Mouse (Mus musculus) forelimb bud, embryonic 11.5 days (tissue): ENCODE measurements around the gene Ddx51.

Experiments used
- DNase-seq: peaks from one replicate; pipeline ENCODE4 v3.0.0-alpha.2; 2012; ENCODE audit warnings: low read depth, low spot score

Ddx51 gene

GRCm38 (mm10) chr5:110652719-110653648 is at the start of gene Ddx51, which contains the start of gene Noc4l:
Gene Ddx51, plus strand, starts transcription at chr5:110653451.
Gene Noc4l, minus strand, starts transcription at chr5:110653417.
- DNase-seq = peak; percentile 94

GRCm38 (mm10) chr5:110604311-110604710 is 48.9 kb upstream of the Ddx51 start:
- no peak for DNase-seq

GRCm38 (mm10) chr5:110605531-110606221 is 47.6 kb upstream of the Ddx51 start:
- DNase-seq = no peak

GRCm38 (mm10) chr5:110607767-110608166 is 45.5 kb upstream of the Ddx51 start:
- no peak for DNase-seq

GRCm38 (mm10) chr5:110608336-110608735 is 44.9 kb upstream of the Ddx51 start:
- no peak for DNase-seq

- DNase-seq = peak; percentile 43
Observed at GRCm38 (mm10) chr5:110608941-110609340, 44.3 kb upstream of the Ddx51 start.

- DNase-seq = no peak
Observed at GRCm38 (mm10) chr5:110609425-110609824, 43.8 kb upstream of the Ddx51 start.

GRCm38 (mm10) chr5:110609868-110610267 is 43.4 kb upstream of the Ddx51 start:
- no peak for DNase-seq

- no peak for DNase-seq
Observed at GRCm38 (mm10) chr5:110610484-110610883, 42.8 kb upstream of the Ddx51 start.

- DNase-seq = peak; percentile 66
Observed at GRCm38 (mm10) chr5:110611435-110612158, 41.7 kb upstream of the Ddx51 start.

GRCm38 (mm10) chr5:110619226-110619625 is 34.0 kb upstream of the Ddx51 start:
- no peak for DNase-seq

GRCm38 (mm10) chr5:110624319-110624718 is 28.9 kb upstream of the Ddx51 start:
- no peak for DNase-seq

GRCm38 (mm10) chr5:110627351-110627750 is 25.9 kb upstream of the Ddx51 start:
- no peak for DNase-seq

GRCm38 (mm10) chr5:110628156-110628555 is 25.1 kb upstream of the Ddx51 start:
- DNase-seq = no peak

- no peak for DNase-seq
Observed at GRCm38 (mm10) chr5:110629525-110630120, 23.6 kb upstream of the Ddx51 start.

- DNase-seq = no peak
Observed at GRCm38 (mm10) chr5:110635951-110636707, 17.1 kb upstream of the Ddx51 start.

- no peak for DNase-seq
Observed at GRCm38 (mm10) chr5:110638306-110639074, 14.8 kb upstream of the Ddx51 start.

- peak; percentile 81 for DNase-seq
Observed at GRCm38 (mm10) chr5:110639459-110639858, 13.8 kb upstream of the Ddx51 start.

GRCm38 (mm10) chr5:110646377-110646776 is 6.9 kb upstream of the Ddx51 start:
- no peak for DNase-seq

GRCm38 (mm10) chr5:110653686-110654085 is 435 bp downstream of the Ddx51 start:
- DNase-seq = no peak
